Mouse (Mus musculus) cerebellum, adult 11-12 months (tissue): ENCODE data around the gene Arhgef3.
A peak's percentile ranks its signal among the peaks of the same experiment; 100 is the strongest.
"Not testable (repeated sequence)": the region's sequence is repeated elsewhere in the genome, so short reads cannot be mapped to it uniquely, and the experiment has no call there.

ENCODE experiments used
- DNase-seq: peaks from one replicate; pipeline ENCODE4 v3.0.0; 2022

Arhgef3 gene

GRCm38 (mm10) chr14:27199870-27200269 is 85.2 kb downstream of the Arhgef3 start:
- DNase-seq: no peak

GRCm38 (mm10) chr14:27200743-27201576 is 86.3 kb downstream of the Arhgef3 start:
- no peak for DNase-seq

GRCm38 (mm10) chr14:27201824-27202223 is 87.1 kb downstream of the Arhgef3 start:
- no peak for DNase-seq

DNA sequence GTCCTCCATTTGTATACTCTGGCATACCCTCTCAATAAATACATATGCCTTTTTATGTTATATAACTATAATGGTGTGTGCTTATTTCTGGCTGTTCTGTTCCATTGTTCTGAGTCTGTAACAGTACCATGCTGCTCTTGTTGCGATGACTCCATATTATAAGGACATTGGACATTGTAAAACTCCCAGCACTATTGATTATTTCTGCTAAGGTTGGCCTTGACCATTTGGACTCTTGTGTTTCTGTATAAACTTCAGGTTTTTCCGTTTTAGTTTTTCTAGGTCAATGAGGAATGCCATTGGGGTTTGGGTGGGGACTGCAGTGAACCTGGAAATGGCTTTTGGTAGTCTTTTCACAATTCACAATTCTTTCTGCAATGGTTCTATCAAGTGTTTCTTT is 90.0 kb downstream of the Arhgef3 start:
- DNase-seq: no peak

DNA sequence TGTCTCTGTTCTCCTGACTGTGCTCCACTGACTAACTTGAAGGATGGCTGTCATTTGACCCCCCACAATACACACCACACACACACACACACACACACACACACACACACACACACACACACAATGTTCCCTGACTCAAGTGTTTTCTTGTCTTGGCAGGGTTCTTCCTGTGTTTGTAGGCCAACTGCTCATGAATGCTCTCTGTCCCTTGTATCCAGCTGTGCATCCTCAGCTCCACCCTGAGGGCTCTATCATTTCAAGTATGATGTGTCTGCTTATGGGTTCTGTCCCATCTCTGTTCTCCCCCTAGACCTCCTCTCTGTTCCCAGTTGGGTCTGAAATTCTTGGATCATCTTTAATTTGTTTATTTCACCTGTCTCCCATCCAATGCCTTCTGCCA is 91.7 kb downstream of the Arhgef3 start:
- DNase-seq: no peak

DNA sequence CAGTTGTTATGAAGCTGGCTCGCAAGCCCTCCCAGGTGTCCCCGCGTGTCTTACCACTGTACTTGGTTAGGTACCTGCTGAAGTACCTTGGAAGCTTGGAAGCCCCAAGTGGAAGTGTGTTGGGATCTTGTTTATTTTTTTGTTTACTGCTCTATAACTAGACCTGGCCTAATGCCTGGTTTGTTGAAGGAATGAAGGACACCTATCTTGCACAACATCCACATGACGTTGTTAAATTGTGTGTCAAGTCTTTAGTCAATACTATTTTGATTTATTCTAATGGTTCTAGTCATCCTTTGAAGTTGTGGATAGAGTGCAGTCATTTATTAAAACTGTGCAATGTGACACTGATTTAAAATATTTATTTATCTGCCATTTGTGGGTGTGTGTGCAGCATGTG is 94.8 kb downstream of the Arhgef3 start:
- DNase-seq: no peak

DNA sequence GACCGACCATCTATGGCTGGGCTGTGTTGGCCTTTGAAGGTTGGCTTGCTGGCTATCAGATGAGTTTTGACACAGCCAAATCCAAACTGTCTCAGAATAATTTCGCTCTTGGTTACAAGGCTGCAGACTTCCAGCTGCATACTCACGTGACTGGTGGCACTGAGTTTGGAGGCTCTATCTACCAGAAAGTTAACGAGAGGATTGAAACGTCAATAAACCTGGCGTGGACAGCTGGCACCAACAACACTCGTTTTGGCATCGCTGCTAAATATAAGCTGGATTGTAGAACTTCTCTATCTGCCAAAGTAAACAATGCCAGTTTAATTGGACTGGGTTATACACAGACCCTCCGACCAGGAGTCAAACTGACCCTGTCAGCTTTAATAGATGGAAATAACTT is 96.1 kb downstream of the Arhgef3 start:
- DNase-seq: not testable (repeated sequence)

GRCm38 (mm10) chr14:27211743-27212445 is 97.2 kb downstream of the Arhgef3 start:
- DNase-seq: no peak

DNA sequence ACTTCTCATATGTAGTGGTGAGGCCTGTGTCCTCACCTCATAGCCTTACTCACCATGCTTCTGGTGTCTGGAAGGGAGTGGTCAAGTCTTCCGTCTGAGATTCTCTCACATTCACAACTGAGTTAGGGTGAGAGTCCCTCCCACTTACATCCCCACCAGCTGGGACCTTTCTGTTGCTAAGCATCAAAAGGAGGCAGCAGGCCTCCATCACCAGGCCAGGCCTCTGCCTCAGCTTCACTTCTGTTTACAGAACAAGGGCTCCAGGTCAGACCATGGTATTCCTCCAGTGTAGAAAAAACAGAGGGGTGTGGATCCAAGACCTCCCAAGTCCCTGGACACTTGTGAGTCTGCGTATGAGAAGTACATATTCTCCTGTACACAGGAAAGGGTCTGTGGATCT is 99.5 kb downstream of the Arhgef3 start:
- DNase-seq: no peak

DNA sequence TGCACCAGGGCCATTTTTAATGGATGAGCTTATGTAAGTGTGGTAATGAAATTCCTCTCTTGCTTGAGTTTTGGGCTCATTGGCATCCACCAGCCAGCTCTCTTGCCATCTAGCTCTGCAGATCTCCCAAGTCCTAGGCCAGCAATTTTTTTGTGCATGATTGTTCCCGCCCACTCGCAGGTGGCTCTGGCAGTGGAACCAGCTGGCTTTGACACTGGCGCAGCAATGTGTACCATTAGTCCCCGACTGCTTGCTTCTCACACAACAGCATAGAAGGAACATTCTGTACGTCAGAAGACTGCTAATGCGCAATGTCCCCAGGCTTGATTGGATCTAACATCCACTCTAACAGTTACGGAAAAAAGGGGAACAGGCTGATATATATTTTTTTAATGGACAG is 105.0 kb downstream of the Arhgef3 start:
- peak; percentile 84 for DNase-seq

DNA sequence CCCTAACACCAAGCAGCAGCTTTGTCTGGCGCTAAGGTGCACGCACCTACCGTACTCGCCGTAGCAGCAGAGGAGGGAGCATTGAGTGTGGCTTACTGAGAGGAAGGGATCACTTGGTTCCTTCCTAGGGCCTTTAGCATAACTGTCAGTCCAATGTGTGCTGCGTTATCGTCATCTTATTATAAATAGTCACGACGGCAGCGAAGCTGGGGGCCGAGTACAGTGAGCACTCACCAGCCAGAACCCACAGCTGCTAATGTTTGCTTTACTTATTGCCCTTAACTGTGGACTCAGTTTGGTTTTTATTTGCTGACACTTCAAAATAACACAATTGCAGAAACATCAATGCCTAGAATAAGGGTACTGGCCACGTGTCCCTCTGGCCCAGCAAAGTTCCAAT is 105.6 kb downstream of the Arhgef3 start:
- no peak for DNase-seq

DNA sequence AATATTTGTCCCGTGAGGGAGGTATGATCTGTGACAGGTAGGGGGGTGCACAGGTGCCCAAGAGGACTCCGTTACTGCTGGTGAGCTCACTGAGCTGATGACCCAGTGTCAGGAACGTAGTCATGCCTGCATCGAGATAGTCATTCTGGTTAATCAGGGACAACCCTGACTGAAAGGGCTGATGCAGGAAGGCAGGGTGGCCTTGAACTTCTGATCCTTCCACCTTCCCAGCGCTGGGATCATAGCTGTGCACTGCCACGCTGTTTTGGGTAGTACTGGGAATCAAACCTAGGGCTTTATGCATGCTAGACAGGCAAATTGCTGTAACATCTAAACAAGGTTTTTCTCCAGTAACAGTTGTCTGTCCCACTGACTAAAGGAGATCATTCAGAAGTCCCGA is 109.9 kb downstream of the Arhgef3 start:
- DNase-seq: no peak

GRCm38 (mm10) chr14:27226288-27226687 is 111.6 kb downstream of the Arhgef3 start:
- no peak for DNase-seq

DNA sequence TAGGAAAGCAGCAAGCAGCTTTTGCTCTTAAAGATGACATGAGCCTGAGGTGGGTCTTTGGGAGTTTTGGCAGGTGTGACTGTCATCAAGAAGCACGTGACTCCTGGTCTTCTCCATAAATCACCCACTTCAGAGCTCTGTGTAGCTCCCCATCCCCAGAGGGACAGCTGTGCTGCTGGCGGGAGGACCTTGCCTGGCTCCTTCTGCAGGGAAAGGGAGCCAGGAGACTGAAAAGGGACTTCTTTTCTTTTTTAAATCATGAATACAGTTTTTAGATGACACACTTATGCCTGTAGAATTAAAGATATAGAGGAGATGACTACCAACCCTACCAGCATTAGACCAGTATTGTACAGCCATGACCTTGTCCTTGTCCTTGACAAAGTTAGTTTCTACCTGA is 113.6 kb downstream of the Arhgef3 start:
- no peak for DNase-seq

- no peak for DNase-seq
These were observed 114.3 kb downstream of the Arhgef3 start for GRCm38 (mm10) chr14:27228941-27229371.

- DNase-seq: no peak
These were observed 114.9 kb downstream of the Arhgef3 start for GRCm38 (mm10) chr14:27229441-27230147.

- no peak for DNase-seq
These were observed 115.7 kb downstream of the Arhgef3 start for GRCm38 (mm10) chr14:27230262-27231022.

DNA sequence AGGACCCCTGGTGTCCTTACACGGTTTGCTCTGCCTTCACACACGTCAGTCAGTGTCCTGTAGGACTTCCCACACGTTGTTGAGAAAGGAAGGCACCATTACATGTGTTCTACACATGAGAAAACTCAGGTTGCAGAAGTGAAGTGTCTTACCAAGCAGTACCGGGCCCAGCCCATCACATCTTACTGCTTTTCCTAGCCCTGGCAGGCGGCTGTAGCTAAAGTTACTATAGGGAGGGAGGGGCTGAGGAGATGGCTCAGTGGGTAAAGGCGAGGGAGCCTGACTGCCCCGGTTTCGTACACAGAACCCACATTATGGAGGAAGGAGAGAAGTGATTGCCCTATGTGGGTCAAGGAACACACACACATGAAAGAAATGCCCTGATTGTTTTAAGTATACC is 116.8 kb downstream of the Arhgef3 start:
- no peak for DNase-seq

DNA sequence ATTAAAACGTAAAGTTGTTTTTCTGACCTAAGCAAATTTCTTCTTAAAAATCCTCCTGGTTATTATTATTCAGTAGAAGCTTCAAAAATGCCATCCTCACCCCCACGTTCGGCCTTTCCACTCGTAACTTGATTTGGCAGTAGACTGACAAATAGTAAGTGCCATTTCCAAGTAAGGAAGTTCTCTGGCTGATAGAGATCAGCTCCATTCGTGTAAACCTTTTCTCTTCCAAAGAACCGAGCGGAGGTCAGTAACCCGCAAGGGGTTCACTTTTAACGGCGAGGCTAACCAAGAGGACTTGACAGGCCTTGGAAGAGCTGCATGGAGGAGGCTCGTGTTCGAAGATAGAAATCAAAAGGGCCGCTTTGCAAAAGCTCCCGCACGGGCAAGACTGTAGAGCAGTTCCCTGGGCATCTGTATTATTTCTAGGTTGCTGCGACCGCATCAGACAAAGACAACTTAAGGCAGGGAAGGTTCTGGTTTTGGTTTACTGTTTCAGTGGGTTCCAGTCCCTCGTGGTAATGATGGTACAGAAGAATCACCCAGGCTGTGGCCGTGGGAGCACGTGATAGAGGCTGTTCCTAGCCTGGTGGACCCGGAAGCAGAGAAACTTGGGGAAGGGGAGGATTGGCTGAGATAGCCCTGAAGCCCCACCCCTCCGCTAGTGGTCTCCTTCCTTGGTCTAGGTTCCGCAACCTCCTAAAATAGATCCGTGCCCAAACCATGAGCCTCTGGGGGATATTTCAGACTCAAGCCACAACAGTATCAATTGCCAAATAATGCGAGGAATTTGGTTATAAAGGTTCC is 117.5 kb downstream of the Arhgef3 start:
- DNase-seq: no peak

GRCm38 (mm10) chr14:27233056-27233455 is 118.4 kb downstream of the Arhgef3 start:
- no peak for DNase-seq

GRCm38 (mm10) chr14:27233656-27234055 is 119.0 kb downstream of the Arhgef3 start:
- DNase-seq: no peak

DNA sequence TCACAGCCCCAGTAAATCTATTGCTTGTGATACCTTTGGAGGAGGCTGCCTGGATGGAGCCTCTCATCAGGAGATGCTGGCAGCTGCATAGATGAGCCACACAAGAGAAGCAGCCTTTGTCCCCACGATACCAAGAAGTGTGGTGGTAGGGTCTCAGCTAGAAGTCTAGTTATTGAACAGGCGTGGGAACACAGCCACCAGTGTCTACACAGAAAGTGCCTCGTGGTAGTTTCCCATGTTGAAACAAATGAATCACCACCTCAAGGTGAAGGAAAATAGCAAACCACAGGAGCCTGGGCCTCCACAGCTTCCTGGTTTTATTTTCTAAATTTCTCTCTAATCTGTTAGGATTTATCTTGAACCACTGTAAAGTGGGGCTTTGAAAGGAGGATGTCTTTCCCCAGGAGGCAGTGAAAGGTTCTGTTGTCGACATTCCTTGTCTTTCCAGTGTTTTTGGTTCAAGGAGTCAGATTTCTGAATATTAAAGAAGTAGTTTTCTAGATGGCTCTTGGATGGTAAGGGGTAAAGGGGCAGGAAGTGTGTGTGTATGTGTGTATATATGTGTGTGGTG is 119.7 kb downstream of the Arhgef3 start:
- no peak for DNase-seq
